Mouse (Mus musculus) cerebellum, adult 9-11 months (tissue): ENCODE data around the gene Pim1.
"Not testable (repeated sequence)": the region's sequence is repeated elsewhere in the genome, so short reads cannot be mapped to it uniquely, and the experiment has no call there.

Experiments
- DNase-seq: peaks from one replicate; pipeline ENCODE4 v3.0.0; 2022

Pim1 gene

DNA sequence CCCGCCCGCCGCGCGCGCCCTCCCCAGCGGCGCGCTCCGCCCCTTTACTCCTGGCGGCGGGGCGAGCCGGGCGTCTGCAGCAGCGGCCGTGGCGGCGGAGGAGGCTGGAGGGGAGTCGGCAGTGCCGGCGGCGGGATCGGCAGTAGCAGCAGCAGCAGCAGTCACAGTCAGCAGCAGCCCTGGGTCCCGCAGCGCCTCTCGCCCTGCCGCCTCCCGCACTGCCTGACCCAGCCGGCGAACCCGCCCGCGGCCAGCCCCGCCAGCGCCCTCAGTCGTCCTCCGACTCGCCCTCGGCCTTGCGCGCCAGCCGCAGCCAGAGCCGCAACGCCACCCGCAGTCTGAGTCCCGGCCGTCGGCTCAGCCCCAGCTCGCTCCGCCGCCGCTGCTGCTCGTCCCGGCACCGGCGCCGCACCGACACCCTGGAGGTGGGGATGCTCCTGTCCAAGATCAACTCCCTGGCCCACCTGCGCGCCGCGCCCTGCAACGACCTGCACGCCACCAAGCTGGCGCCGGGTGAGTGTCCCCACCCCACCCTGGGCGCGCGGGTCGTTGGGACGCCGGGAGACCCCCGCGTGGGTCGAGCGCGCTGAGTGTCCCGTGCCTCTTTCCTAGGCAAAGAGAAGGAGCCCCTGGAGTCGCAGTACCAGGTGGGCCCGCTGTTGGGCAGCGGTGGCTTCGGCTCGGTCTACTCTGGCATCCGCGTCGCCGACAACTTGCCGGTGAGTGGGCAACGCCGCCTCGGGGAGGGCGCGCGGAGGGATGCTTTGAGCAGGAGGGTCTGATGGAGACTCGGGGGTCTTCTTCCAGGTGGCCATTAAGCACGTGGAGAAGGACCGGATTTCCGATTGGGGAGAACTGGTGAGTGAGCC is at the start of gene Pim1:
Gene Pim1, plus strand, starts transcription at position 41 of the 869 bp plus-strand sequence.
- no peak for DNase-seq

DNA sequence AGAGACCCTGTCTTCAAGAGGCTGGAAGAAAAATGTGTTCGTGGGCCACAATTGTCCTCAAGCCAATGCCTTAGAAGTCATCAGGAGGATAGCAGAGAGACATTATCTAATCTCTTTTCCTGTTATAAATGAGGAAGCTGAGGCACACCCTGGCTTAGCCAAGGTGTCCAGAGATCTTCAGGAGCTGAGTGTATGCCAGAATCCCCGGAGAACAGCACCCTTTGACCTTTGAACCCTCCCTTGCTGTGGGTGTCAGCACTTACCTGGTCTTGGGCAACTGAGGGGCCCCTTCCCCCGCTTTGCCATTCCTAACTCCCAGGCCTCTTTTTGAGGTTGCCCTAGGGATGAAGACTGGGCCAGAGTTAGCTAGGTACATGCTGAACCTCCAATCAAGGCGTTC is 49.0 kb upstream of the Pim1 start:
- no peak for DNase-seq

DNA sequence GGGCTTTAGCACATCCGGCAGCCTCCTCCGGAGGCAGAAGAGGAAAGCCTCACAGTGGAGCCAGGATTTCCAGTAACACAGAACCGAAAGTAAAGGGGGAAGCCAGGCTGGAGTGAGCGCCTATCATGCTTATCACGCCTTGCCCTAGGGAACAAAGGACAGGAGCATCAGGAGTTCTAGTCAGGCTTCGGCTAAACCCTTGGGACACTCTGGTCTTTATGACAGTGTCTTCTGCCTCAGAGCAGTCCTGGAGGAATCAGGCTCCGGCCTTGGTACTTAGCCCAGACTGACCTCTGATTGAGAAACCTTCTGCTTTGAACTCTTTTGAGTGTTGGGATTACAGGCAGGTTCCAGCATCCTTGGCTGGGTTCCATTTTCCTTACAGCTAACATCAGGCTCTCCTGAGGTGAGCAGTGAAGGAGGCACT is 48.4 kb upstream of the Pim1 start:
- DNase-seq, result no peak

DNA sequence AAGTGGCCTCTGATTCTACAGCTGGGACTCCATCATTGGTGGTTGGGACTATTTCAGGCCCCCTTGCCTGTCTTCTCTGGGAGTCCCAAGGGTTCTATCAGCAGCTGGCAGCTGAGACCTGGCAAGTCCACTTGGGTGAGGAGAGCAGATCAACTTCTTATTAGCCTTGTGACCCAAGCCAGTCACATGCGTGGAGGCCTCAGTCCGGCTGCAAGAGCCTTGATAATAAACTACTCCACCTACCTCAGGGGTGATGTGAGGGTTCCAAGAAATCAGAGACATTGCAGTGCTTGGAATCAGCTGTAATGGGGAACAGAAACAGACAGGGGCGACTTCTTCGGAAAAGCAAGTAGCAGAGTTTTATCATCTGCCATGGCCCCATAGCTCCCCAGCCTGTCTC is 46.8 kb upstream of the Pim1 start:
- no peak for DNase-seq

DNA sequence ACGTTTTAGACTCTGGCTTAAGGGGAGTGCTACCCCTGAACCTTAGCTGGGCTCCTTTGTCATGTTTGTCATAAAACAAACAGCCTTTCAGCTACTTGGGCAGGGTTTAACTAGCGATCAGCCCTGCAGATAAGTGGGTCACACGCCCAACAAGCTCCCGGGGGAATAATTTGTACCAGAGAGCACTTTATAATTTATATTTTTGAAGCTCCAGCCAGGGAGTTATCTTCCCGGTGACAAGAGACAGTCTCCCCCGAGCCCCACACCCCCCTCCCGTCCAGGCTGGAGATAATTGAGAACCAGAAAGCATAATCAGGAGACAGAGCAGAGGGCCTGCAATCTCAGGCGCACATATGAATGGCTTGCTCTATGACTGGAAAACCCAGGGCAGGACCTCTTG is 45.5 kb upstream of the Pim1 start:
- no peak for DNase-seq

DNA sequence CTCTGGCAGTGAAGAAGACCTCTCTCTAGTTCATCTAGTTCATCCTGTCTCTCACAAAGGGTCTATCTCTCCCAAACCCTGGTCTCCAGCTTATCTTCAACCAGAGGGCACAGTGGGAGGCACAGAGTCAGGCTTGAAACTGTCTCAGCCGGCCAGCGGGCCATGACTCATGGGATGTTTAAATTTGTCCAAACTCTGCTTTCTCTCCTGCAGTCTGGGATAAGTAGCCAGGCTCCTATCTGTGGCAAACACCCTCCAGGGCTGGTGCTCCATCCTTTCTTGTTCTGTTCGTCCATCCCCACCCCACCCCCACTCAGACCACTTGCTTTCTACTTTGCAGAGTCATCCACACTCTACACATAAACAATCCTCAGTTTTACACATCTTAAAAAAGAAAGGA is 43.2 kb upstream of the Pim1 start:
- no peak for DNase-seq

DNA sequence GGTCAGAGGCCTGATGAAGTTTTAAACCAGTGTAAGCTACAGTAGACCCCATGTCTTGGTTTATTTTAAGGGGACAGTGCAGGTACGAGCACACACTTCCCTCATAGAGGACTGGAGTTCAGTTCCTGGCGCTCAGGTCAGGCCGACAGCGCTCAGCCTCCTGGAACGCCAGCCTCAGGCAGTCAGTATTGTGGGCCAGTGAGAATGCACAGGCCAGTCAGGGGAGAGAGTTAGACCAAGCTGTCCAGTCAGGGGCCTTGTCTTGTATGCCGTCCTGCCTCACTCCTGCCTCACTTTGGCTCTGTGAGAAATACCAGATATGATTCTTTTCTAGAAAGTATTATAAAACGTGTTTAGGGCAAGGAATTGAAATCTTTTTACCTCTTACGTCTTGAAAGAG is 42.5 kb upstream of the Pim1 start:
- DNase-seq, result no peak

DNA sequence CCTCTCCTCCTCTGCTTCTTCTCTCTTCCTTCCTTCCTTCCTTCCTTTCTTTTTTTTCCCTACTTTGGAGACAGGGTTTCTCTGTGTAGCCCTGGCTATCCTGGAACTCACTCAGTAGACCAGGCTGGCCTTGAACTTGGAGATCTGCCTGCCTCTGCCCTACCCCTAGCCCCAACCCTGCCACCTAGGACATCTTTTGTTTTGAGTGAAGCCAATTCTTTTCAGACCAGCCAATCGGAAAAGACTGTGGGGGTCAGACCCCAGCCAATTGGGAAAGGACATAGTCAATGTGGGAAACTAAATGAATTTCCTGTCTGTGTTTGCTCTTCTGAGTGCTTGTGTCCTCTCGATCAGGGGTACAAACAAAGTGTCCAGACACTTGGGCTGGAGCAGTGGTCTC is 42.0 kb upstream of the Pim1 start:
- DNase-seq, result no peak

DNA sequence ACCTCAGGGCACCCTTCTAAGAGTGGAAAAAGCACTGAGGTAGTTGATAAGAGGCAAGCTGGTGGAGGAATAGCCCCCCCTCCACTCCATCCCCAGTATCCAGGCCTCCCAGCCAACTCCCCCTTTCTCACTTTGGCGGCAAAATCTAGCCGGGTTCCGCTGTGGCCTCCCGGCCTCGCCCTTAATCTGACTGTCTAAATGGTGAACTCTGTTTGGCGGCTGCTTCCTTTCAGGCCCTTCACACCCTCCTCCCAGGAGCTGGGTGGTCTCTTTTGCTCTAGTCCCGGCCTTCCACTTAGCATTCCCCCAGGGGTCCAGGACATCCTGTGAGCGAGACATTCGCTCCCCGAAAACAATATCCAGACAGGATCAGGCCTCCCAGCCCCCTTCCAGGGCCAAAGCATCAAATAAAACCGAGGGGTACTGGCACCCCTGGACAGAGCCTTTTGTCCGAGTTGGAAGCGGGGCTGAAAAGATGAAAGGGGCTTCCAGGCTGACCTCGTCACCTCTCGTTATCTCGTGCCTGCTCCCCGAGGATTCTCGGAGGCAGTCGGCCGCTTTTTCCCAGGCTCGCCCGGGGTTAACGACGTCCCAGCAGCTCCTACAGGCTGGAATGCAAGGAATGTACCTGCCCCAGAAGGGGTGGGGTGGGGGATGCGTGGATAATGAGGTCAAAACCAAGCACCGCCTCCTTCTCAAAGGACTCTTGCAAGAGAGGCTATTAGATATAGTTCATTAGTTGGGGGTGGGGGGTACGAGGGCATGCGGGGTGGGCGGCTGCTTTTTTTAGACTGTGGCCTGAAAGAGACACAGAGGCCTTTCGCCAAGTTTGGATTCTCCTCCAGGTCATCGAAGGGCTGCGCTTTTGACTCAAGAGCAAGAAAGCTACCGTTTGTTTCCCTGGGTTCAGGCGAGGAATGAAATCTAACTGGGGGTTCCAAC is 39.4 kb upstream of the Pim1 start:
- DNase-seq, result no peak

DNA sequence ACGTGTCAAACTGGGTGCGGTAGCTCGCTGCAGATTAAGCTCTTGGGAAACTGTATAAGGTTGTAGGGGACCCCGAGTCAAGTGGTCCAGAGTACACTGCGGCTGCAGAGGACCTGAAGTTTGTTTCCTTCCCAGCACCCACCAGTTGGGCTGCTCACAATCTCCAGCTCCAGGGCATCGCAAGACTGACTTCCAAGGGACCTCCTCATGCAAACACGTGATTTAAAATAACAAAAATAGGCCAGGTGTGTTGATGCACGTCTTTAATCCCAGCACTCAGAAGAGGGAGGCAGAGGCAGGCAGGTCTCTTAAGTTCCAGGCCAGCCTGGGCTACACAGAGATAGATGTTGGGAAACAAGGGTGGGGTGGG is 38.7 kb upstream of the Pim1 start:
- DNase-seq, result no peak

DNA sequence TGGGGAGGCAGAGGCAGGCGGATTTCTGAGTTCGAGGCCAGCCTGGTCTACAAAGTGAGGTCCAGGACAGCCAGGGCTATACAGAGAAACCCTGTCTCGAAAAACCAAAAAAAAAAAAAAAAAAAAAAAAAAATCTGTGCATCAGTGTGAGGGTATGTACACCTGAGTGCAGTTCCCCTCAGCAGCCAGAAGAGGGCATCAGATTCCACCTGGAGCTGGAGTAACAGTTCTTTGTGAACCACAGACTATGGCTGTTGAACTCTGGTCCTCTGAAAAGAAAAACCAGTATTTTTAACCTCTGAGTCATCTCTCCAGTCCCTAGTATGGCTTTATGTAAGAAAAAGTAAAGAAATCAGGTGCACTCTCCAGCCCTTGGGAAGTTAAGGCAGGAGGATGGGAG is 36.4 kb upstream of the Pim1 start:
- DNase-seq, result not testable (repeated sequence)

DNA sequence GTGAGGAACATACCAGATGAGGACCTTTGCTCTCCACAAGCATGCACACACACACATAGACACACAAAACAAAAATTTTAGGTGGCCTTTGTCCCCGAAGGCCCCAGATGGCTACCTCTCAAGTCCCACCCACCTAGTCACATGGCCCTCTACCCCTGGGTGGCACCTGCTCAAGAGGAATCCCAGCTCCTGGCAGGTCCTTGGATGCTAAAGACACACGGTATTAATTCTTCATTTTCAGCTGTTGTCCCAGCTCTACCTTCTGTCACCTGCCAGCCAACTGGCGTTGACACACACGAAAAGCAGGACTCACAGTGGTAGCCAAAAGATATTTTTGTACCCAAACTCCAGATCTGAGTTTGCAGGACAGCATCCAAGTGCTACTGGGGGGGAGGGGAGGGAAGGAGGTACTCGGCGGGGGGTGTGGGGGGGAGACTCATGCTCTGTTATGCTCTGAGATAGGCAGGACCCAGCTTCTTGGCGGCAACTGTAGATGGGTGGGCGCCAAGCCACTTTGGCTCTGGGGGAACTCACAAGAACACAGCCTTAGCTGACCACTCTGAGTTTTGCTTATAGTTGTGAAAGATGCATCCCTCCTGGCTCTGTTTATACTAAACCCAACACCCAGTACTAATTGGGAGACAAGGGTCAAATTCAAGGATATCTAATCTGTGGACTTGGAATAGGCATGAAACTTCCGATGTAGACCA is 35.0 kb upstream of the Pim1 start:
- peak; percentile 40 for DNase-seq

DNA sequence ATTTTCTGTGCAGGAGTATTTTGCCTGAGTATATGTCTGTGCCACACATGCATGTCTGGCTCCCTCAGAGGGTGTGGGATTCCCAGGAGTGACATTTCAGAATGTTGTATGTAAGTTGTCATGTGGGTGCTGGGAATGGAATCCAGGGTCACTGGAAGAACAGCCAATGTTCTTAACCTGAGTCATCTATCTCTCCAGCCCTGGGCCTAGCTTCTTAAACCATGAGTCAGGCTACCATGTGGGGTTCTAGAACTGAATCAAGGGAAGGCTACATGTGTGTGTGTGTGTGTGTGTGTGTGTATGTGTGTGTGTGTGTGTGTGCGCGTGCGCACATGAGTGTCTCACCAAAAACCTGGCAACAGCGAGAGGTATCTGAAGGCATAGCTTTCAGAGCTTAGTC is 34.1 kb upstream of the Pim1 start:
- no peak for DNase-seq

DNA sequence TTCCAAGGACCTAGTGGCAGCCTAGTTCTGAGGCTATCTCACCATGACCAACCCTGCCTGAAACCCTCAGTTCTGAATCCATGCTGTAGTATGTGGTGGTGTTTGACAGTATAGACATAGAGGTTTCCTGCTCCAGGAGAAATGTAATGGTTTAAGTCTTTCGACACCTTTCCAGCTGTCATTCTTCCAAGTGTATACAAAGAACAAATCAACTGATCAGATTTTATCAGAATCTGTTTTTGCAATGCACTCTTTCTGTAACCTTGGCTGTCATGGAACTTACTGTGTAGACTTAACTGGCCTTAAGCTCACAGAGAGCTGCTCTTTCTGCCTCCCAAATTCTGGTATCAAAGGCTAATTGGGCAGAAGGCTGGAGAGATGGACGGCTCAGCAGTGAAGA is 33.6 kb upstream of the Pim1 start:
- DNase-seq, result no peak

DNA sequence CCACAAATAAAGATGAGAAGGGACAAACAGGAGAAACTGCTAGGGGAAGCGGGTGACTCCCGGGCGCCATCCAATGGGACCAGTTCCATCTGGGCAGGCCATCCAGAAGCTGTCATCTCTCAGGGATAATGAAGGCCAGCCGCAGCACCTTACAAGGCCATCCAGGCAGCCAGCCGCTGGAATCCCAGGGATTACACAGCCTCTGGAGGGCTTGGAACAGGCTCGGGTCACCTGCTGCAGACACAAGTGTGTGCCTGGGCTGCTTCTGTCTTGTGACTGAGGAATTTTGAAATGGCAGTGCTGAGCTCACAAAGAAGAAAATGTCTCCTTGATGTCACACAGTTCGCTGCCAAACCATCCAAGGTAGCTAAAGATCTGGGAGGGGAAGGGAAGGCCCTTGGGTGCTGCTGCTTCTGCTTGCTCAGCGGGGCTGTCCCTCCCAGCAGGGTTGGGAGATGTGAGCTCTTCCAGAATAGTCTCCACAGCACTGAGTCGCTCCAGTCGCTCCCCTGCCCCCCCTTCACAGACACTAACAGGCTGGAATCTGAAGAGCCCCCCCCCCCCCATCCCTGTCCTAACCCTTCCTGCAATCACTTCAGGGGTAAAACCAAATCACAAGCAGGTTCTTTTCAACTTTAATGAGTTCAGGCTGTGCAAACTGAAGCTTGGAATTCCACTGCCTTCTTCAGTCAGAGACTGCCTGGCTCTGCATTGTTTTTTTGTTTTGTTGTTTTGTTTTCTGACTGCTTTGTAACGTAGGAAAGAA is 32.6 kb upstream of the Pim1 start:
- no peak for DNase-seq

DNA sequence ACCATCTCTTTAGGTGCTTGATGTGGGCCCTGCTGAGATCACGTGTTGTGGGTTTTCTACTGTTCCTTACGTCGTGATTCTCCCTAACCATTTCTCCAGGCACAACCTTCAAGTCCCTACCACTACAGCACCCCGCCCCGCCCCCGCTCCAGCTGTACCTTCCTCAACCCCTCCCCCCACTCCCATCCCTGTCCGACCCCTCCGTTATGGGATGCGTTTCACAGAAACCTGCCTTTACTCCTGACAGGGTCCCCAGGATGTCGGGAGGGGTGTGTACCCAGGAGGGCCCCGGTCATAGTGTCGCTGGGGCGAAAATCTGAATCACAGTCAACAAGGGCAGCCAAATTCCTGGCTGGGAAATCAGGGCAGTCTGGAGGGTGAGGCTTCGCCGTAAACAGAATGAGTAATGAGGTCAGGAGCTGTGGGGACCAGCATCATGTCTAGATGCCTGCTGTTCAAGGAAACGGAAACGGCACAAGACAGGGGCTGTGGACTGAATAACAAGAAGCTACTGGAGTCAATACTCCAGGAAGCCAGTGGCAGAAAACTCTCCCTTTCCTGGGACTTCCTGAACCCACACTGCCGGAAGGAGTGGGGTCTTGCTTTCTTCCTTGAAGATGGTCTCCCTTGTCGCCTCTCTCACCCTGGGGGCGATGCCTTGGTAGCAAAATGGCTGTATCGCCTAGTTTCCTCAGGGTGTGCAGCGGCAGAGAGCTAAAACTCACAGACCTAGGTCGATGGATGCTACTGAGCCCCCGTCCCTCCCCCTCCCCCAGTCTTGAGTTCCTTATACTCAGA is 31.0 kb upstream of the Pim1 start:
- DNase-seq, result peak; percentile 75

DNA sequence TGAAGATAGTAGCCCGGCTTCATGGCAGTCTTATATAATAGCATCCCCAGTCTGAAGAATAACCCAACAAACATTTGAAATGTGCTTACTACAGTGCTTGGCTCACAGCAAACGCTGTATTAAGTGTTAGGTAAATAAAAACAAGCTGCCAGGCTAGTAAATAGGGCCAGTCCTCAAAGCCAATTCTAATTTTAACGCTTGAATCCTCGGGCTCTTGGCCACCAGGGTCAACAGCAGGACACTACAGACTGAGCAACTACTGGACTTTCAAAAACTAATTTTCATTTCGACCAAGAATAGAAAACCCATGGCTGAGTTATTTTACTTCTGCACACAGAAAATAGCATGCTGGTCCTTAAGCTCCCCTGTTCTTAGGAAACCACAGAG is 30.4 kb upstream of the Pim1 start:
- no peak for DNase-seq

DNA sequence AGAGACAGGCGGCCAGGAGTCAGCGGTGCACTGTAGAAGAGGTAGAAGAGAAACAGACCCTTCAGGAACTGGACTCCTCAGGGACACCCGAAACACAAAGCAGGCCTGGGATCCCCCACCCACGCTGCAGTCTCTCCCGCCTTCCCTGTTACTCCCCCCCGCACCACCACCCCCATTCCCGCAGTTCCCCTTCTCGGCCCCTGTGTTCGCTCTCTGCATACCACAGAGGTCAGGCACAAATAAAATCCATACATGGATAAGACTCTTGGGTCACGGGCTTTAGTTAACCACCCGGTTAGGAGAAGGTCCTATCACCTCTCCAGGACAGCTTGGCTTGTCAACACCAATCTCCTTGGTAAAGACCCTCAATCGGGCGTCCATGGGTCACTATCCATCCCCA is 26.9 kb upstream of the Pim1 start:
- DNase-seq, result no peak

DNA sequence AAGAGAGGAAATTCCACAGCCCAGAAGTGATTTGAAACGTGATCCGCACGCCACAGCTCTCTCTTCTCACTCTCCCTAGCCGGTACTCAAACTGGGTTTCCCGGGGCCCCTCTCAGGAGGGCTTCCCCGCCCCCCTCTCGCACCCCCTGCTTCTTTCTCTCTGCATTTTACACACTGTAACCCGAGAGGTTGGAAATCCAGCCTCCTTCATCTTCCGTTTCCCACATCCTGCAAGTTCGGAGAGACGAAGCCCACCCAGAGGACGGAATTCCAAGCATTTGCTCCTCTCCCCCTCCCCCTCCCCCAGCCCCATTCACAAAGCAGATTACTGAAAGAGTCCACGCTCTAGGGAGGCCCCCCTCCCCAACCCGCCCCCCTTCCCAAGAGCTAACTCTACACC is 26.5 kb upstream of the Pim1 start:
- no peak for DNase-seq

DNA sequence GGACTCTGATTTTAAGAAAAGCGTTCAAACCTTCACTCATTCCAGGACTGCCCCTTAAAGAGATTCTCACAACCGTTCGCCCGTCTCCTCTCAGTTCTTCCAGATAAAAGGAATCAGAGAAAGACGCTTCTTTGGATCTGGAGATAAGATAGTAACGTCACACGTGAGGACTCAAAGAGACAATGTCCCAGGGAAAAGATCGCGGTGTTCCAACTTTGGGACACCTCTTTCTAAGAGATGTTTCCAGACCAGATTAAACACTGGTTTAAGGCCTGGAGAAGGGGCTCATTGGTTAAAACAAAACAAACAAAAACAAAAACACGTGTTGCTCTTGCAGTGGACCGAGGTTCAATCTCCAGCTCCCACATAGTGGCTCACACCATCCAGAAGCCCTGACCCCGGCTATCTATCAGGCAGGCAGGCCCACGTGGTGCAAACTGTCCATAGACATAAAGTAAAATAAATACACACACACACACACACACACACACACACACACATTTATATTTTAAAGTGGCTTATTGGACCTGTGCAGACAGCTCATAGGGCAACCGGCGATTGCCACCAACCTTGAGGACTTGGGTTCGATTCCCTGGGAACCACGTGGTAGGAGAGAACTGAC is 25.9 kb upstream of the Pim1 start:
- DNase-seq, result no peak

DNA sequence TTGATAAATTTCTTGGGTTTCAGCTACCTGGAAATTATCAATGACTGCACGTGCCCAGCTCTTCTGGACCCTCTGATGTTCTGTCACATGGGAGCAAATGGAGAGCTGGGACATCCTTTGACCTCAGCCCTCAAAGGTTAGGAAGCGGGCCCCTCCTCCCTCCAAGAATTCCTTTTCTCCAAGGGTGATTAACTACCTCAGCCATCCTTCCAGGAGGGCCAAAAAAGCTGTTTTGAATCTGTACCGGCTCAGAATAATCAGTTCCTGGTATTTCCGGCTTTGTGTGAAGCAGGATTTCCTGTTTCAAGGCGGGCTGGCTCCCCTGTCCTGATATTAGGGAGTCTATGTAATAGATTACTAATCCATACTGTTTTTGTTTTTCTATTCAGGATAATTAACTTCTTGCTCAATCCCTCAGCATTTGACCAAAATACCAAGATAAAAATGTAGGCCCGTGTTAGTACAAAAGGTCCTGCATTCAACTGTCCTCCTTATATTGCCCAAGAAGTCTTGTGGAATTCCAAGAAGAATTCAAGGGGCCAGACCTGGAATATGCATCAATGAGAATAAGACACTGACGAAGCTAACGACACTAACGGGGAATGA is 25.0 kb upstream of the Pim1 start:
- DNase-seq, result no peak
